Mouse (Mus musculus) spleen, postnatal 14 days (tissue): ENCODE results near the gene Srrd.

Experiments used
- DNase-seq, 2 experiments: peaks; one replicate each; pipeline ENCODE4 v3.0.0; 2021 to 2022; ENCODE audit warnings: low spot score in 2 of 2

Gene Srrd

GRCm38 (mm10) chr5:112356322-112356721 lies 13.5 kb upstream of the Srrd start:
- no peak for DNase-seq

- no peak for DNase-seq
Observed at GRCm38 (mm10) chr5:112355910-112356309, 13.1 kb upstream of the Srrd start, which contains the start of gene Gm6583. Gene Gm6583 (minus strand): TSS chr5:112356033.

- DNase-seq, result no peak
Observed at GRCm38 (mm10) chr5:112355493-112355892, 12.7 kb upstream of the Srrd start.

GRCm38 (mm10) chr5:112349169-112349568 lies 6.3 kb upstream of the Srrd start:
- DNase-seq, result no peak

- no peak for DNase-seq
Observed at GRCm38 (mm10) chr5:112346211-112346965, 3.5 kb upstream of the Srrd start.

- no peak for DNase-seq
Observed at GRCm38 (mm10) chr5:112344092-112344960, 1.5 kb upstream of the Srrd start.

GRCm38 (mm10) chr5:112343205-112343595 lies 360 bp upstream of the Srrd start:
- no peak for DNase-seq

GRCm38 (mm10) chr5:112339215-112339614 lies 3.6 kb downstream of the Srrd start:
- no peak for DNase-seq

- no peak for DNase-seq
Observed at GRCm38 (mm10) chr5:112337004-112337403, 5.8 kb downstream of the Srrd start.

- peak; percentile 27 to 45 for DNase-seq
Observed at GRCm38 (mm10) chr5:112335473-112335872, 7.4 kb downstream of the Srrd start.

GRCm38 (mm10) chr5:112329805-112330564 lies 12.9 kb downstream of the Srrd start:
- no peak for DNase-seq

GRCm38 (mm10) chr5:112327854-112328253 lies 15.0 kb downstream of the Srrd start:
- no peak for DNase-seq

GRCm38 (mm10) chr5:112326446-112327009 lies 16.3 kb downstream of the Srrd start:
- DNase-seq, result no peak

- DNase-seq, result peak; percentile 85 to 91
Observed at GRCm38 (mm10) chr5:112325546-112326445, 17.0 kb downstream of the Srrd start, which contains the start of gene Tfip11. Gene Tfip11 (plus strand): TSS chr5:112326358.

GRCm38 (mm10) chr5:112324637-112325545 lies 17.9 kb downstream of the Srrd start:
- peak in 1 of 2 experiments; percentile 21 for DNase-seq

GRCm38 (mm10) chr5:112323246-112323645 lies 19.6 kb downstream of the Srrd start:
- no peak for DNase-seq

GRCm38 (mm10) chr5:112321376-112321775 lies 21.5 kb downstream of the Srrd start:
- DNase-seq, result no peak

- DNase-seq, result no peak
Observed at GRCm38 (mm10) chr5:112320936-112321335, 21.9 kb downstream of the Srrd start.

- DNase-seq, result no peak
Observed at GRCm38 (mm10) chr5:112320379-112320778, 22.5 kb downstream of the Srrd start.
